Mouse (Mus musculus): Measurements from ENCODE around the gene Gzmk.

DNA sequence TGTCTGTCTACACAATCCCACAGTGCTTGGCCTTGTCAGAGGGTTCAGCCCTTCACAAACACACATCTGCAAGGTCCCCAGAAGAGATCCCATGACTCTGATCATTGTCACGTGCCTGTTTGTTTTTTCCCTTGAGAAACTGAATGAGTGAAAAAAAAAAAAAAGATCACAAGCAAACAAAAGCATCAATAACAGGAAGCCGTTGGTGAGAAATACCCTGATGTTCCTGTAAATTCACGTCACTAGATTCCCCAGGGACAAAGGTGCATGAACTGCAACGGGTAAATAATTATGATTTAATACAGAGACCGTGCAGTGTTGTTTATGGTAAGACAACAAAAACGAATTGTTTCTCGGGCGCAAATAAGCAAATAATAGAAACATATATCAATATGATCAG lies 19.3 kb upstream of the Gzmk start:
- no peak for TF ChIP-seq POLR2A (IDR thresholded peaks at IDR 0.05; ENCODE audit: insufficient read depth, low read depth, low read length)
- TF ChIP-seq CTCF (IDR thresholded peaks at IDR 0.05; ENCODE audit: insufficient read depth, low read depth, low read length): no peak

All from olfactory bulb, adult 2 months (tissue).